Mouse (Mus musculus): ENCODE measurements at regions not wholly inside any gene's neighbourhood (a gene's known extent, or its start where the extent isn't known, plus 50 kb on each side); places are given as distances from the start of the nearest gene placed in this dataset.

DNA sequence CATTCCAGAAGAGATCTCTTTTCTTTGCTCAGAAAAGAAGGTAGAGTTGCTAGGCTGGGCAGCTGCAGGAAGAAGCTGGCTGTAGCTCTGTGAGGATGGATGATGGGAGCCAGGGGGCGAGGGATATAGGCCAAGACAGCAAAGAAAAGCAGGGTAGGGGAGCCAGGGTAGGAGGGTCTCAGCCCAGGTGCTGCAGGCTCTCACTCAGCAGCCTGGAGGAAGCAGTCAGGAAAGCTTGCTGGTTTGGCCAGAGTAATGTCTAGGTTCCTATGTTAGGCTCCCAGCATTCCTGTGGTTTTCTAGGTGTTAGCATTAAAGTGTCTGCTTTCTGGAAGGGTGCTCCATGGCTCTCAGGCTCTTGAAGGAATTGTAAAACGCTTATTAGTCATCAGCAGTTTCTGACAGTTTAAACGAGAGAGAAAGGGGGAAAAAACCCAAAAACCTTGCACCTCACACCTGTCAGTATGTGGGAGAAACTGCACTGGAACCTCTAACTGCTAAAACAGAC is 82.5 kb upstream of the Chd2 start:
- TF ChIP-seq CTCF (conservative IDR thresholded peaks at IDR 0.05 in 1 of 2, IDR thresholded peaks at IDR 0.05 in 1 of 2; ENCODE audit: low read depth in 2 of 2, low read length in 2 of 2) (no peak), POLR2A (IDR thresholded peaks at IDR 0.05; ENCODE audit: low read depth, low read length) (no peak), PAX5 (IDR thresholded peaks at IDR 0.05; ENCODE audit: low read length) (no peak), POLR2AphosphoS2 (IDR thresholded peaks at IDR 0.05; ENCODE audit: low read depth, low read length) (no peak), ZC3H11A (IDR thresholded peaks at IDR 0.05; ENCODE audit: low read depth, low read length) (no peak), TCF12 (IDR thresholded peaks at IDR 0.05; ENCODE audit: low read depth, low read length) (no peak), SMC3 (IDR thresholded peaks at IDR 0.05; ENCODE audit: low read depth, low read length) (no peak), UBTF (IDR thresholded peaks at IDR 0.05; ENCODE audit: low read depth, low read length) (no peak), USF1 (IDR thresholded peaks at IDR 0.05; ENCODE audit: low read depth, low read length) (no peak), RAD21 (IDR thresholded peaks at IDR 0.05; ENCODE audit: low read depth, low read length) (no peak), MYC (IDR thresholded peaks at IDR 0.05; ENCODE audit: low read depth, low read length) (no peak), ZNF384 (IDR thresholded peaks at IDR 0.05; ENCODE audit: low read depth, low read length) (no peak), E2F4 (IDR thresholded peaks at IDR 0.05; ENCODE audit: insufficient replicate concordance, low read depth, low read length) (no peak), MAZ (IDR thresholded peaks at IDR 0.05; ENCODE audit: low read depth, low read length) (no peak)

All from CH12.LX (cell line).